Mouse (Mus musculus) cortical plate, adult 2 months (tissue): ENCODE data around the gene Nol4l.

Experiments
- CTCF ChIP-seq: fragments of 200-500 bp; IDR thresholded peaks from 2 replicates; pipeline ENCODE4 v1.5.1; 2011; ENCODE audit warnings: mild to moderate bottlenecking, control low read depth, low read length; ENCODE audit not compliant: insufficient read depth; ENCODE audit errors: extremely low read depth
- POLR2A ChIP-seq: fragments of 200-500 bp; IDR thresholded peaks from 2 replicates; pipeline ENCODE4 v1.6.1; 2011; ENCODE audit warnings: mild to moderate bottlenecking, low read length, control low read depth; ENCODE audit not compliant: insufficient read depth; ENCODE audit errors: extremely low read depth

DNA sequence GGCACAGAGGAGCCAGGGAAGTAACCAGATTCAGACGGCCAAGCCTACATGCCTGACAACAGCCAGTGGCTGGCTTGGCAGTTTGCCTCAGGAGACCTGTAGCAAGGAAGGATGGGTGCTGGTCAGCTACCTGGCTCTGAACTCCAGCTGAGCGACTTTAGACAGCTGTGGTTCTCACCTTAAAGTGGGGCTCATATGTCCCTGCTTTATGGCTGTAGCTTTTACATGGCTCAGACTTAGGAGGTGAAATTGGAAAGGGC, 48.0 kb downstream of the Nol4l start:
- TF ChIP-seq CTCF (no peak), POLR2A (no peak)
